Mouse (Mus musculus) lung, adult 2 months (tissue): ENCODE measurements around the gene Thsd4.
A peak's percentile ranks its signal among the peaks of the same experiment; 100 is the strongest.

Experiments used
- CTCF ChIP-seq: fragments of 200-500 bp; IDR thresholded peaks from 2 replicates; pipeline ENCODE4 v1.5.1; 2011; ENCODE audit warnings: mild to moderate bottlenecking, low read length, control low read depth; ENCODE audit not compliant: insufficient read depth
- POLR2A ChIP-seq: fragments of 200-500 bp; IDR thresholded peaks from 2 replicates; pipeline ENCODE4 v1.6.1; 2011; ENCODE audit warnings: low read depth, mild to moderate bottlenecking, control low read depth, low read length, borderline replicate concordance; ENCODE audit errors: extremely low read depth

DNA sequence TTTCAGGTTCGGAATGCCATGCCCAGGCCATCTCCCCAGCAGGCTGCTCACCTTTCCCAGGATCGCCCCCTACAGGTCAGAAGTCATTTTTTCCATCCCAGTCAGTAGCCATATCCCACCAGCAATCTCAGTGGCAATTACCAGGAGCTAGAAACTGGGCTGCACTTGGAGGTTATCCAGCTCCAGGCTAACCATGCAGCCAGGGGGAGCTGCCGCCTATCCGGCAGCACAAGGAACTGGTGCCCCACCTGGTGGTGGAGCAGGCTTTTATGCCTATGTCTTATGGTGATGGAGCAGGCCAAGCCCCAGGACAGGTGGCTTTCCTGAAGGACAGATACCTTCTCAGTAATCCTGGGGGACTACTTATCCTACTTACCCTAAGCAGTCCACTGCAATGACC, 26.3 kb upstream of the Thsd4 start:
- TF ChIP-seq CTCF = peak; percentile 60
- no peak for TF ChIP-seq POLR2A
